Mouse (Mus musculus) C3H10T1/2 (cell line): ENCODE results near the gene Nedd4. TPM values are rescaled to one million over a fixed set of nuclear protein-coding genes. Genes with fewer than 3 reads are reported as not detected.

ENCODE experiments used
- polyA plus RNA-seq, 2 experiments: library from polyadenylated mRNA; unstranded; fragments of >200 nt; fragmentation: generic; extraction: Trizol; gene quantifications; one replicate each; pipeline ENCODE4 v1.2.1; 2012; ENCODE audit warnings: missing spikeins in 2 of 2

Nedd4 gene
- 100 to 1,000 TPM in 1 of 2 experiments, 10 to 100 TPM in 1; 12.5 to 253 TPM for polyA plus RNA-seq

DNA sequence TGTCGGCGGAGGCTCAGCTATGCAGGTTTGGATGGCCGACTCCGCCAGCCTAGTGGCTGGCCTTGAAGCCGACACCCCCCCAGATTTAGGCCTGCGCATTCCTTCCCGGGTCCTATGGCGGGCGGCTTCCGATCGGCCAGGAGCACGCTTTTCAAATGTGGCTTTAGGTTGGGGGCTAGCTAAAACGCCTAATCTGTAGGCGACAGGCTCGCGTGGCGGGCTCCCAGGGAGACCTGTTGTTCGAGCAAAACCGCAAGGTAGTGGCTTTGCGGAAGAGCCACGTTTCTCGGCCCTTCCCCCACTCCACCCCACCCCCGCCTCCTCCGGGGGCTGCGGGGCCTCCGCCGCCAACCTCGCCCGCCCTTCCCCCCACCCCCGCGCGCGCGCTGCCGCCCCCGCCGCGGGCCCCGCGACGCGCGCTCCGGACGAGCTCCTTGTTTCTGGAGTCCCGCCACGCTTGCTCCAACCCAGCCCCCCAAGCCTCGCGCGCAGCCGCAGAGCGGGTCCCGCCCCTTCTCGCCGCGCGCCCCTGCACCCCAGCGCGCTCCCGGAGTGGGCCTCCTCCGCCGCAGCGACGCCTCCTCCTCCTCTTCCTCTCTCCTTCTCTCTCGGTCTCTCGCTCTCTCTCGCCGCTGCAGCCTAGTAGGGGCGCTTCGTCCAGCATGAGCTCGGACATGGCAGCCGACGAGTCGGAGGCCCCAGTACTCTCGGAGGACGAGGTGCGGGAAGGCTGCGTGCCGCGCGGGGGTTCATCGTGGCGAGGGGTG is at the start of gene Nedd4:
Gene Nedd4, plus strand, starts transcription at position 452 of the 767 bp plus-strand sequence.

Other genes starting within 250 kb of the Nedd4 start
- gene Mns1, start 224.3 kb upstream of the Nedd4 start, polyA plus RNA-seq: 1 to 10 TPM in 1 of 2 experiments, under 1 TPM in 1; 0.39 to 1.8 TPM
- gene Tex9, start 170.1 kb upstream of the Nedd4 start, polyA plus RNA-seq: 1 to 10 TPM in 1 of 2 experiments, under 1 TPM in 1; 0.63 to 3.1 TPM
- 1 to 10 TPM in 1 of 2 experiments, under 1 TPM in 1; 0.36 to 3.4 TPM for gene Rfx7, start 130.1 kb upstream of the Nedd4 start, polyA plus RNA-seq
- gene Prtg, start 144.5 kb downstream of the Nedd4 start, polyA plus RNA-seq: under 1 TPM; 0.07 to 0.44 TPM